Mouse (Mus musculus) stomach, embryonic 14.5 days (tissue): ENCODE data around the gene Hsd3b2. TPM values are rescaled to one million over a fixed set of nuclear protein-coding genes. Genes with fewer than 3 reads are reported as not detected.
"Not testable (repeated sequence)": the region's sequence is repeated elsewhere in the genome, so short reads cannot be mapped to it uniquely, and the experiment has no call there.

Experiments
- ATAC-seq: fragments of 200-750 bp; cut with Nextera tagmentation; 2 replicates; pipeline ENCODE4 v1.8.0; 2017; ENCODE audit warnings: low read depth, moderate TSS enrichment; ENCODE audit not compliant: insufficient number of reproducible peaks, insufficient read depth, low FRiP score
- H3K27ac ChIP-seq: fragments of 300-500 bp; sonication (generic); 2 replicates; pipeline ENCODE4 v1.5.1; 2014; ENCODE audit warnings: mild to moderate bottlenecking, low read length, moderate library complexity, mixed read lengths
- H3K27me3 ChIP-seq: fragments of 300-500 bp; sonication (generic); 2 replicates; pipeline ENCODE4 v1.6.1; 2014; ENCODE audit warnings: low read length, control low read depth, mixed read lengths; ENCODE audit not compliant: control insufficient read depth, insufficient read depth
- H3K36me3 ChIP-seq: fragments of 300-500 bp; sonication (generic); 2 replicates; pipeline ENCODE4 v1.6.1; 2014; ENCODE audit warnings: mild to moderate bottlenecking, control low read depth, low read length, moderate library complexity, mixed read lengths; ENCODE audit not compliant: control insufficient read depth, insufficient read depth
- H3K4me1 ChIP-seq: fragments of 300-500 bp; sonication (generic); 2 replicates; pipeline ENCODE4 v1.6.1; 2014; ENCODE audit warnings: low read length, control low read depth, mixed read lengths; ENCODE audit not compliant: control insufficient read depth, insufficient read depth
- H3K4me2 ChIP-seq: fragments of 300-500 bp; sonication (generic); replicated peaks from 2 replicates; pipeline ENCODE4 v1.6.1; 2014; ENCODE audit warnings: low read depth, low read length, control low read depth
- H3K4me3 ChIP-seq: fragments of 300-500 bp; sonication (generic); 2 replicates; pipeline ENCODE4 v1.5.1; 2014; ENCODE audit warnings: low read depth, low read length, control low read depth
- H3K9ac ChIP-seq: fragments of 300-500 bp; sonication (generic); replicated peaks from 2 replicates; pipeline ENCODE4 v1.6.1; 2014; ENCODE audit warnings: low read depth, mild to moderate bottlenecking, control low read depth, low read length, moderate library complexity, mixed read lengths
- H3K9me3 ChIP-seq: fragments of 300-500 bp; sonication (generic); 2 replicates; pipeline ENCODE4 v1.6.1; 2016; ENCODE audit warnings: low read depth, low read length, control low read depth; ENCODE audit not compliant: control insufficient read depth
- WGBS: fragments of 180-500 bp; shearing (Covaris S2); extraction: QIAGEN DNeasy Blood & Tissue Kit; methylation state at CpG from one replicate; pipeline ENCODE4 v1.1.7; 2014; 5-methylcytosine and 5-hydroxymethylcytosine counted together
- polyA plus RNA-seq: library from polyadenylated mRNA; unstranded; fragments of >200 nt; fragmentation: Nextera tagmentation; extraction: Ambion mirVana; gene quantifications from 2 replicates; pipeline ENCODE4 v1.2.1, GENCODE M21; 2014

Gene Hsd3b2
- polyA plus RNA-seq: not detected in 2 replicates

DNA sequence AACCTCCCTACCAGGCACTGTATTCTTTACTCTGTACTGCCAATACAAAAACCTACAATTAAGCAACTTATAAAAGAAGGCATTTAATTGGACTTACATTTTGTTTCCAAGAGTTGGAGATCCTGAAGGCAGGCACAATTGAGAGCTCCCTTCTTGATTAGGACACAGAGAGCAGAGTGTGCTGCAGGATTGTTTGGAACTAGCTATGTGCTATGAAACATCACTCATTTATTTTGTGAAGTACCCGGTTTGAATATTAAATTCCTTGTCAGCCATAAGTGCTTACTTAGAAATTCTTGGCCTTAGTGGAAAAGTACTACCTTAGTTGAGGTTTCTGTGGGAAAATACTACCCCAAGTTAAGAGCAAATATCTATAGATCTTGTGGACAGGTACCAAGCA is at the start of gene Hsd3b2:
Hsd3b2 (minus strand) TSS at position 168 of the 400 bp plus-strand sequence.
- Histone ChIP-seq H3K36me3 (no peaks in the 10 kb centered on the region), H3K27ac (no peak within 1 kb of the TSS), H3K4me1 (no peaks in the 10 kb centered on the region), H3K27me3 (no peaks in the 10 kb centered on the region), H3K4me2 (no peak within 1 kb of the TSS), H3K9ac (no peak within 1 kb of the TSS), H3K4me3 (no peak within 1 kb of the TSS), H3K9me3 (no peaks in the 10 kb centered on the region)
- ATAC-seq: no peak
- 59% methylated on average over 1 of the region's 1 CpGs for WGBS

DNA sequence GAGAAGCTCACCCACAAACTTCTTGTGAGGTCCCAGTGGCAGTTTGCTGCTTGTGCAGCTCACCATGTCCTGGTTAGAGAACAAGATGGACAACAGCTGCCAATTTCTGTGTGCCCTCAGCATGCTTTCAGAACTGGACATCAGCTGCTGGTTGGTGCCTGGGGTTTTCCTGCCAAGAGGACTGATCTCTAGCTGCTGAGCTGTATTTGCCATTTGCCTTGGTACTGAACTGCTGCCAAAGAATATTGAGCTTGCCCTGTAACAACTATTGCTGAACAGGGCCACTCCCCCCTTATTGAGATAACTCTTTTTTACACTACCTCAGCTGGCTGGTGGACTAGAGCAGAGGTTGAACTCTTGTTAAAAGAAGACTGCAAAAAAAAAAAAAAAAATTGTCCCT is 39.8 kb upstream of the Hsd3b2 start:
- Histone ChIP-seq H3K27me3 (no peaks in the 10 kb centered on the region), H3K4me2 (no peak overlapping the region), H3K27ac (no peak overlapping the region), H3K4me1 (no peaks in the 10 kb centered on the region), H3K9me3 (no peaks in the 10 kb centered on the region), H3K4me3 (no peak overlapping the region), H3K9ac (no peak overlapping the region), H3K36me3 (no peaks in the 10 kb centered on the region)
- no peak for ATAC-seq

DNA sequence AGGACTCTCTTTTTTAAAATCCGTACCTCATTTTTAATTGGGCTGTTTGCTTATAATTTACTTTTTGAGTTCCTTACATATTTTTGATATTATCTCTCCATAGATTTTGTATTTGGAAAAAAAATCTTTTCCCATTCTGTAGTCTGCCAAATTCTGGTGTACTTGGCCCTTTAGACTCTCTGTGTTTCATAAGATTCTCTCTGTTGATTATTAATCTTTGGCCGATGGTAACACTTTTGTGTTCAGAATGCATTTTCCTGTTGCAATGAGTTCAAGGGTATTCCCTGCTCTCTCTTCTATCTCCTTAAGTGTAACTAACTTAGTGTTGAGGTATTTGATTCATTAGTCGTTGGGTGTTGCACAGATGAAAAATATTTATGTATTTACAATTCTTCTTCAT is 32.5 kb upstream of the Hsd3b2 start:
- WGBS: 80% methylated on average over 3 of the region's 3 CpGs
- H3K27ac ChIP-seq: no peak overlapping the region
- H3K4me2 ChIP-seq: no peak overlapping the region
- H3K4me1 ChIP-seq: no peaks in the 10 kb centered on the region
- ATAC-seq: no peak
- no peak overlapping the region for H3K4me3 ChIP-seq
- H3K9ac ChIP-seq: no peak overlapping the region
- H3K9me3 ChIP-seq: no peaks in the 10 kb centered on the region
- H3K36me3 ChIP-seq: no peaks in the 10 kb centered on the region
- H3K27me3 ChIP-seq: no peaks in the 10 kb centered on the region

- 72% methylated on average over 2 of the region's 2 CpGs for WGBS
Observed at GRCm38 (mm10) chr3:98752171-98752570, 27.8 kb upstream of the Hsd3b2 start.

GRCm38 (mm10) chr3:98741043-98741442 is 16.7 kb upstream of the Hsd3b2 start:
- H3K4me3 ChIP-seq, H3K4me2 ChIP-seq, H3K4me1 ChIP-seq, H3K27me3 ChIP-seq, H3K36me3 ChIP-seq, H3K27ac ChIP-seq, H3K9me3 ChIP-seq, ATAC-seq, H3K9ac ChIP-seq: not testable (repeated sequence)
- 52% methylated on average over 1 of the region's 1 CpGs for WGBS

More at GRCm38 (mm10) chr3:98752171-98752570, 27.8 kb upstream of the Hsd3b2 start:
- Histone ChIP-seq H3K4me2 (no peak overlapping the region), H3K4me1 (no peaks in the 10 kb centered on the region), H3K9me3 (no peaks in the 10 kb centered on the region), H3K4me3 (no peak overlapping the region), H3K27me3 (no peaks in the 10 kb centered on the region), H3K36me3 (no peaks in the 10 kb centered on the region), H3K9ac (no peak overlapping the region), H3K27ac (no peak overlapping the region)
- no peak for ATAC-seq

DNA sequence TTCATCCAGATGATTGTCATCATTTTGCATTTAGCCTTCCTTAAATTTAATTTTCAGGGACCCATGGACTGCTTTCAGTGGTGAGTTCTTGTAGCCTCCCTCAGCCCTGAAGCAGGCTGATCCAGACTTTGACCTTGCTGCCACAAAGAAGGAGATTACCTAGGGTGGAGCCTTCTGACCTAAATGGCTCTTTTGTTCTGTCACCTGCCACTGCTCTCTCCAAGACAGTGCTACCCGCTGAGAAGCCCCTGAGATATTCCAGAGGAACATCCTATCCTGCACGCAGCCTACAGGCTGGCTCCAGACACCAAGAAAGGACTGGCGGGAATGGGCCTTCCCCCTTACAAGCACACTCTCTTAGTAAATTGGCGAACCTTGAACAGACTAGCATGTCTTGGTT is 10.0 kb upstream of the Hsd3b2 start:
- Histone ChIP-seq H3K4me2 (no peak overlapping the region), H3K27ac (no peak overlapping the region), H3K4me3 (no peak overlapping the region), H3K9ac (no peak overlapping the region), H3K9me3 (no peaks in the 10 kb centered on the region), H3K36me3 (no peaks in the 10 kb centered on the region), H3K4me1 (no peaks in the 10 kb centered on the region), H3K27me3 (no peaks in the 10 kb centered on the region)
- 73% methylated on average over 4 of the region's 4 CpGs for WGBS
- ATAC-seq: no peak

GRCm38 (mm10) chr3:98733724-98734123 is 9.4 kb upstream of the Hsd3b2 start:
- no peak for ATAC-seq
- Histone ChIP-seq H3K27ac (no peak overlapping the region), H3K9me3 (no peaks in the 10 kb centered on the region), H3K4me1 (no peaks in the 10 kb centered on the region), H3K36me3 (no peaks in the 10 kb centered on the region), H3K4me3 (no peak overlapping the region), H3K27me3 (no peaks in the 10 kb centered on the region), H3K9ac (no peak overlapping the region), H3K4me2 (no peak overlapping the region)
- 93% methylated on average over 2 of the region's 2 CpGs for WGBS

- Histone ChIP-seq H3K4me2 (no peak overlapping the region), H3K9me3 (no peaks in the 10 kb centered on the region)
- ATAC-seq: no peak
Observed at GRCm38 (mm10) chr3:98726281-98726680, 1.9 kb upstream of the Hsd3b2 start.

GRCm38 (mm10) chr3:98720740-98721139 is 3.6 kb downstream of the Hsd3b2 start:
- Histone ChIP-seq H3K9ac (no peak overlapping the region), H3K36me3 (no peaks in the 10 kb centered on the region), H3K9me3 (no peaks in the 10 kb centered on the region), H3K4me3 (no peak overlapping the region), H3K4me1 (no peaks in the 10 kb centered on the region), H3K27me3 (no peaks in the 10 kb centered on the region), H3K4me2 (no peak overlapping the region), H3K27ac (no peak overlapping the region)
- no peak for ATAC-seq

More at GRCm38 (mm10) chr3:98726281-98726680, 1.9 kb upstream of the Hsd3b2 start:
- H3K27me3 ChIP-seq: no peaks in the 10 kb centered on the region
- H3K36me3 ChIP-seq: no peaks in the 10 kb centered on the region
- H3K4me3 ChIP-seq: no peak overlapping the region
- H3K9ac ChIP-seq: no peak overlapping the region
- no peaks in the 10 kb centered on the region for H3K4me1 ChIP-seq
- H3K27ac ChIP-seq: no peak overlapping the region
- 80% methylated on average over 2 of the region's 2 CpGs for WGBS
